Mouse (Mus musculus): ENCODE data around the gene Calcb.
"Not testable (repeated sequence)": the region's sequence is repeated elsewhere in the genome, so short reads cannot be mapped to it uniquely, and the experiment has no call there.

The Calcb gene

DNA sequence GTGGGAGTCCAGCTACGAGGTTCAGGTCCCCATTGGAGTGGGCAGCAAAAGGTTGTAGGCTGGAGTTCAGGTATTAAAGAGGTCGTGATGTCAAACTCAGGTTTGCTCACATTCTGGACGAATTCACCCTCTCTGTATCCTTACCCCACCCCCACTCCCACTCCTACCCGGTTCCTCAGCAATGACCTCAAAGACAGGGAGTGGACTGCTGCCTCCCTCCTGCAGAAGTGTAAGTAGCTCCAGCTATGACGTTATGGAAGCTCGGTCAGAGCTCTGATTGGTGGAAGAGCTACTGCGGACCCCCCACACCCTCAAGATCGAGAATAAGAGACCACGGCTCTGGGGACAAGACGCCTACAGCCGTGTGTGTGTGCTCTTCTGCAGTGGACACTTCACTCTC is at the start of gene Calcb:
Gene Calcb (plus strand): TSS at position 344 of the 400 bp plus-strand sequence.
- DNase-seq (ENCODE audit: low spot score), result no peak

GRCm38 (mm10) chr7:114671405-114671804 is 47.0 kb upstream of the Calcb start:
- DNase-seq (ENCODE audit: low spot score), result no peak

DNA sequence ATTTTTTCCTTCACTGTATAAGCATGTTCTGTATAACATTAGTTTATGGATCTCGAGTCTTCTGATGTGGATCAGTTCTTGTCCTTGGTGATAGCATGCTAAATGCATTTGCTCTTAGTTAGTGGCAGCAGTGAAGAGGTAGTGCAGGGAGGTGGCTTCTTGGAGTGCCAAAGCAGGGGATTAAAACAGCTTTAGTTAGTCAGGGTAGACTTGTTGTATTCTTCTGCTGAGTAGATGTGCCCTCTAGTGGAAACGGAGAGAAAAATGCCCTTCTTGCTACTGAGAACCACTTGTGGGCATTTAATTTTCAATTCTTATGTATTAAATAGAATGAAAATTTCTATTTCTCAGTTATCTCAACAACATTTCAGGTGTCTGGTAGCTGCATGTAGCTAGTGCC is 45.7 kb upstream of the Calcb start:
- DNase-seq (ENCODE audit: low spot score), result no peak

DNA sequence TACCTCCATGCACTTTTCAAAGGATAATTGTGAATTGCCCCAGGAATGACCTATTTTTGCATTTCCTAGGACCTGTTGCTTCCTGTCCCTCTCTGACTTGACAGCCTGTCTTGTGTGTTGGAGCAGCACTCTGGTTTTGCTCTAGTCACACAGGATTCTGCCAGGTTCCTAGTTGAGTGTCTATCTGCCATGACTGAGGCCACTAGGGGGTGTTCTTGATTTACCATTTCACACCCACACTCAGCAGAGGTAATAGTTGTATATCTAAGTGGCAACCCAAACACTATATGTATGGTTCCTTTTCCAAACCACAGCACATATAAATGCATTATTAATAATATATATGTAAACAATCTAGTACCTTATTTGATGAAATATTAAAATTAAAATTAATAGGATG is 26.1 kb upstream of the Calcb start:
- no peak for DNase-seq (ENCODE audit: low spot score)

DNA sequence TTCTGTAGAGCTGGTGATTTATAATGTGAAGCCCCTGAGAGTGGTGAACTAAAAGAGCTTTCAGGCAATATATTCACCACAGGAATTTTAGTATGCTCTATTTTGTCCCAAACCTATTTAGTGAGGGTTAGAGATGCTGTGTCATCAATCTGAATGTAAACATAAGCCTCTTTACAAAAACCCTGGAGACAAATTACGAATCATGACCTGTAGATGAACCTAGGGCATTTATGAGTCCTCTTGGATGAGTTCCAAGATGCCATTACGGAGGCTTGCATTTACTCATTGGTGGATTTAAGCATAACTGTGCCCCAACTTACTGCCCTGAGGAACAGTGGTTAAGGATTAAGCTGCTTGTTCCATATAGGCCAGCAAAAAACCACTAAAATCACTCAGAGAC is 17.6 kb upstream of the Calcb start:
- DNase-seq (ENCODE audit: low spot score), result no peak

DNA sequence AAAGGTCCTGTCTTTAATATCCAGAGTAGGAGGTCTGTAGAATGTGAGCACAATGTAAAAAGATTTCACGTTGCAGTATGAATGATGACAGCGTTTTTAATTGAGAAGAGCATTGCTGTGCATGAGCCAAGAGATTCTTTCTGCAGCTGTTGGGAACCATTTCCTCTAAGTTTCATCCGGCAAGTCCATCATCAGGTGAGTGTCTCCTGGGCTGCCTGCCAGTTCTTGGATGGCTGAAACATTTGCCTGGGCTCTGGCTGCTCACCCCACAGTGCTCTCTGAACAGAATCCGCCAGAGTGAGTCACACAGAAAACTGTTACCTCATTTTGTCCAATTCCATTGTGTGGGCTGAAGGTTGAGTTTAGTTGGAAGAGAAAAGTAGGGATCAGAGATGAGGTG is 11.7 kb upstream of the Calcb start:
- no peak for DNase-seq (ENCODE audit: low spot score)

GRCm38 (mm10) chr7:114707398-114707797 is 11.0 kb upstream of the Calcb start:
- no peak for DNase-seq (ENCODE audit: low spot score)

- no peak for DNase-seq (ENCODE audit: low spot score)
These were observed 8.0 kb upstream of the Calcb start for GRCm38 (mm10) chr7:114710419-114710818.

DNA sequence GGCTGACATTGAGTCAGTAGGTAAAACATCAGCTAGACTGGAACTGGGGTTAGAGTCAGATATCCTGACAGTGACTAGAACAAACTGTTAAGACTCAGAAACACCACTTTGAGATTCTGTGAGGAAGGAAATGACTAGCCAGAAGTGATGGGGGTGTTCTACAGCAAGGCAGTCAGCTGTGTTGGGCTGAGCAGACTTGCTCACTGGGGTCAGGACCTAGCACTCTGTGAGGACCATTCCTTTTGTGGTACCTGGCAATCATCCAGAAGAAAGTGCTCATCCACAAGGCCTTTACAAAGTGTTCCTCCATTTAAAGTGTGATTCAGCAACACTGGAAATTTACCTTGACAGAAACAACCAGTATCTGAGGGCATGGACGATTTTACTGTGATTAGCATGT is 5.9 kb upstream of the Calcb start:
- DNase-seq (ENCODE audit: low spot score), result no peak

GRCm38 (mm10) chr7:114719381-114720131 is 1.1 kb downstream of the Calcb start:
- no peak for DNase-seq (ENCODE audit: low spot score)

DNA sequence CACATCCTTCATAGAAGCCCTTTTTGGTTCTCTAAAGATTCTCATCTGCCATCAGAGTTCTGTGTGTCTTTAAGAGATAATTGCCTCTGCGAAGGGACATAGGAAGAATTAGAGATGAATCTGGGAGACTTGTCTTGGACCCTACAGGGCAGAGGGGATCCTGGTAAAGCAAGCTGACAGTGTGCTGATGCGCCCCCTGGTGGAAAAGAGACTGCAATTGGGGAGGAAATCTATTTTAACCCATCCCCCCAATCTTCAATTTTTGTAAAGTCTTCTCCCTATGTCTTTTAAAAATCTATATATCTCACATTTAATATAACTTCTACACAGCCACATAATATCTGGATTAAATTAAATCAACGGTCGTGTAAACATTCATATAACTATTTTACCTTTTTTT is 11.3 kb downstream of the Calcb start:
- DNase-seq (ENCODE audit: low spot score), result not testable (repeated sequence)

GRCm38 (mm10) chr7:114731175-114731574 is 12.7 kb downstream of the Calcb start:
- no peak for DNase-seq (ENCODE audit: low spot score)

DNA sequence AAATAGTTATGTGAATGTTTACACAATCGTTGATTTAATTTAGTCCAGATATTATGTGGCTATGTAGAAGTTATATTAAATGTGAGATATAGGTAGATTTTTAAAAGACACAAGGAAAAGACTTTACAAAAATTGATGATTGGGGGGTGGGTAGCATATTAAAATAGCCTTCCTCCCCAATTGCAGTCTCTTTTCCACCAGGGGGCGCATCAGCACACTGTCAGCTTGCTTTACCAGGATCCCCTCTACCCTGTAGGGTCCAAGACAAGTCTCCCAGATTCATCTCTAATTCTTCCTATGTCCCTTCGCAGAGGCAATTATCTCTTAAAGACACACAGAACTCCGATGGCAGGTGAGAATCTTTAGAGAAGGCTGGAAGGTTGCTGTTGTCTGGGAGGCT is 13.3 kb downstream of the Calcb start:
- not testable (repeated sequence) for DNase-seq (ENCODE audit: low spot score)

DNA sequence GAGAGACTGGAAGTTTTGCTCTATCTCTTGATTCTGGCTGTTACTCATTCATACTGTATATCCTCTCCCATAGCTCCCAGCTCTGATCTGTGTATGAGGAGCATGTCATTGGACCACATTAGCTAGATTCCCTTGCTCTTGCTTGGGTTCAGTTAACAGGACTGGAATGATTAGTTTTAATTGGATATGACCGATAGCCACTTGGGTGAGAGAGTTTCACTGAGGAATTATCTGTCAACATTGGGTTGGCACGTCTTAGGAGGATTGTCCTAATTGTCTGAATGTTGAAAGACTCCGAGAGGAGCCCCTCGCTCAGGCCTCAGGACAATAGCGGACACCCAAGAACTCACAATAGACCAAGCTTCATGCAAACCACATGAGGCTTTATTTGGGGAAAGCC is 17.8 kb downstream of the Calcb start:
- no peak for DNase-seq (ENCODE audit: low spot score)

DNA sequence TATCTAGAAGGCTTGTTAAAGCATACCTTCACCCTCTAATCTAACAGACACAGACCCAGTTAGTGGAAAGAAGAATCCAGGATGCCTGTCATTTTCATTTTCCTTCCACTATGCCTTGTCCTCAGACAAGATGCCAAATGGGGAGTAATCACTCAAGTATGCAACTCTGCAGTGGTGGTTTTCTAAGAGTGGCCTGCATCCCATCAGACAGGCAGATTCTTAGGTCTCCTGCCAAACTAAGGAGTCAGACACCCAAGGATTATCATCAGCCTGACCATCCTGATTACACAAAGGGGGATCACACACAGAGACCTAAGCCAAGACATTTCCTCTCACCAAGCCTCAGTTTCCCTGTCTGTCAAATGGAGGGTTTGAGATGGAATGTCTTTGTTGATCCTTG is 19.7 kb downstream of the Calcb start:
- DNase-seq (ENCODE audit: low spot score), result no peak

DNA sequence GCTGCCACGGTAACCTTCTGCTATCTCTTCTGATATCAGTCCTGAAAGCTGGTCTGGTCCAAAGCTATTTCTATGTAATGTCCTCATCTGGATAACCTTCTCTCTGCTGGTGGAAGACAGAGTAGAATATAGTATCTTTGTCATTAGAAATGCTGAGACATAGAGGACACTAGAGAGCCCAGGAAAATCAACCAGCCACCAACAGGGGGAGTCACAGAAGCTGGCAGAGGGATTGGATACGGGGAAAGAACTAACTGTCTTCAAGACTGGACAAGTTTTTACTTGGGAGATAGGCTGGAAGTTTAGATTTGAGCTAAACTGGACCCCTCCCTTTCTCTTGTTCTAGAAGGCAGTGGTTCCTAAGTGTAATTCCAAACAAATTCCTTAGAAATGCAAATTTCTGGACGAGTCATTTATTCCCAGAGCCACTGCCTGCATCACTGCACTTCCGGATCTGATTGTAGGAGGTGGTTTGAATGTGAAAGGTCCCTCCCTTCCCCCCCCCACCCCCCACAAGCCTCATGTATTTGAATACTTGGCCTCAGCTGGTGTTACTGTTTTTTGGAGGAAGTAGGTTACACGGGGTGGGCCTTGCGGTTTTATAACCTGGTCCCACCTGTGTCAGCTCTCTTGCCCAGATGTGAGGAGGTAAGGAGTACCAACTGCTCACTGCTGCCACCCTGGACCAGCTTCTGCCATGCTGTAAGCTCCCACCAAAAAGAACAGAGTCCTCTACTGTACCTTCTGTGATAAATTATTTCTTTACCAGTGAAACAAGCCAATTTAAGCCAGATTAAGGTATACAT is 22.1 kb downstream of the Calcb start:
- DNase-seq (ENCODE audit: low spot score), result no peak

- DNase-seq (ENCODE audit: low spot score), result no peak
These were observed 24.8 kb downstream of the Calcb start, which contains the start of gene Insc for GRCm38 (mm10) chr7:114743022-114743780. Gene Insc (plus strand): TSS chr7:114743694.

DNA sequence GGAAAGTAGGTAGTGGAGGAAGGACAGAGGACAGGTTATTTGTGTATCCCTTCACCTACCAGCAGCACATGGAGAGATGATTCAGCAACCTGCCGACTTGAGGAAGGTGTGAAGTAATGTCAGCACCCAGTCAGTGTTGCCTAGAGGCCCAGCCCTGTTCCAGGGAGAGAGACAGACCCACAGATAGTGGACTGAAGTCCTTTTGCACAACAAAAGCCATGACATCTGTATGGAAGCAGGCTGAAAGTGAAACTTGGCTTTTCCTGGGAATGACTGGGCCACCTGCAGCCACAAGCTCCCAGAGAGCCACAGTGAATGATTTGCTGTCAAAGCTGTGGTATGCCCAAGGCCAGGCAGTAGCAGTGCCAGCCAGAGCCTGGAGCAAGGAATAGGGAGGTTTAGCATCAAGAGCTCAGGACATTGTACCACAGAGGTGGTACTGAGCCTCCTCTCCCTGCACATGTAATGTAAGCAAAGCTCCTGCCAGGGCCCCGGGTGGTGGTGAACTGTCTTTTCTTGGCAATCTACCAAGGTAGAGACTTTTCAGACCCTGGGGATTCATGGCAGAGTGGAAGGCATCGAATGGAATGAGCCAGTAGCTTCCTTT is 26.3 kb downstream of the Calcb start:
- no peak for DNase-seq (ENCODE audit: low spot score)

- DNase-seq (ENCODE audit: low spot score), result no peak
These were observed 27.2 kb downstream of the Calcb start for GRCm38 (mm10) chr7:114745481-114746271.

DNA sequence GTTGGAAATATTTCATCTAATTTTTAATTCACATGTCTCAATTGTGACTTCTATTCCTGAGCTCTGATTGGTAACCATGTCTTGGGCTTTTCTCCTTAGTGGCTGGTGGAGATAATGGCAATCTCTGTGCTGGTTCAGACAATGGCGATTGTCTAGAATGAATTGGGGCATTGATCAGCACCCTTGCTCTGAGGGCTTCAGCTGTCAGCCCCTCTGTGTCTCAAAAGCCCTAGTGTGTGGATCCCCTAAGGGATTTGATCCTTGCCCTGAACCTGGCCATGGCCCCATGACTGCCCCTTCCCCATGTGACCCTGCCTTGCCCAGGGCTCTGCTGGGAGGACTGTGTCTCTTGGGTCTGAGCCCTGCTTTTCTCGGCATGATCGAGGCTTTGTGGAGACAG is 29.2 kb downstream of the Calcb start:
- no peak for DNase-seq (ENCODE audit: low spot score)

DNA sequence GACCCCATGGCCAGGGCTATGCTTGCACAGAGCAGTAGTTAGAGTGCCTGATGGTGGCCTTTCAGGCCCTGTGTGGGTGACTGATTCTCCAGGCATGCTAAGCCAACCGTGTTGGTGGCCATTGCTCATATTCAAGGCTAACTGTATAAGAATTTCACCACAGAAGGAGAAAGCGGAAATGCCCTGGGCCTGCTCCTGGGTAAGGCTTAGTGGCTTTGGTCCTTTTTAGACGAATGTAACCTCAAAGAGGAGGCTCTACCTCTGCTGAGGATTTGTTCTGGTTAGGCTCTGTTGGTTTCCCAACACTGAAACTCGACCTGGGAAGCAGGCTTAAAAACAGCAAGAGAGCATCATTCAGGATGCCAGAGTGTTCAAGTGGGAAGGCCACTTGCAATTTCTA is 29.8 kb downstream of the Calcb start:
- no peak for DNase-seq (ENCODE audit: low spot score)

Data from c-Kit-positive CD71-positive TER-119-positive erythroid progenitor cells, embryonic 14.5 days (primary cell).